22 mouse cellular contexts compared by ENCODE assay signal in genomic region chr5:7972266-7972665, GRCm38 (mm10). TPM values are rescaled to one million over a fixed set of nuclear protein-coding genes. Genes with fewer than 3 reads are reported as not detected.
"Had no signal": no experiment of that assay in that cellular context is flagged by ENCODE, and none has a peak within 500 bp of the region (broad histone marks: within the 10 kb centered on the region; RNA-seq: fewer than 3 reads in every experiment).

No protein-coding gene starts in this region.

- ATAC-seq: lung, postnatal 0 days; midbrain, embryonic 15.5 days had no signal

- H3K9me3 ChIP-seq: limb, embryonic 10.5 days; limb, embryonic 13.5 days; liver, embryonic 13.5 days; midbrain, embryonic 12.5 days; midbrain, embryonic 15.5 days; neural tube, embryonic 12.5 days; neural tube, embryonic 15.5 days had no signal

- DNase-seq: kidney, adult 8-10 months; layer of hippocampus, adult 9-11 months; liver; liver, embryonic 13.5 days; lung, embryonic 14.5 days; right cerebral cortex, adult 18-20 months; right cerebral cortex, postnatal 14 days; right cerebral cortex, postnatal 4 days; thymus, adult 2 months; thymus, postnatal 14 days; thymus, postnatal 4 days had no signal

- H3K27ac ChIP-seq: kidney, postnatal 0 days; layer of hippocampus, adult 2 months; limb, embryonic 10.5 days; limb, embryonic 13.5 days; liver, embryonic 13.5 days; macrophage; midbrain, embryonic 12.5 days; midbrain, embryonic 15.5 days; neural tube, embryonic 12.5 days; neural tube, embryonic 15.5 days; stomach, postnatal 0 days had no signal

- H3K27me3 ChIP-seq: limb, embryonic 13.5 days; liver, embryonic 13.5 days; midbrain, embryonic 12.5 days; midbrain, embryonic 15.5 days; neural tube, embryonic 12.5 days; neural tube, embryonic 15.5 days had no signal

- H3K4me2 ChIP-seq: limb, embryonic 13.5 days; liver, embryonic 13.5 days; lung, embryonic 14.5 days; midbrain, embryonic 12.5 days; midbrain, embryonic 15.5 days; neural tube, embryonic 12.5 days; neural tube, embryonic 15.5 days had no signal

- H3K4me3 ChIP-seq: layer of hippocampus, adult 2 months; limb, embryonic 10.5 days; limb, embryonic 13.5 days; liver, embryonic 13.5 days; midbrain, embryonic 12.5 days; midbrain, embryonic 15.5 days; neural tube, embryonic 12.5 days; neural tube, embryonic 15.5 days had no signal

- H3K9ac ChIP-seq: limb, embryonic 13.5 days; liver, embryonic 13.5 days; lung, embryonic 14.5 days; midbrain, embryonic 12.5 days; midbrain, embryonic 15.5 days; neural tube, embryonic 12.5 days; neural tube, embryonic 15.5 days had no signal

- H3K4me1 ChIP-seq: limb, embryonic 10.5 days; liver, embryonic 13.5 days; midbrain, embryonic 12.5 days; midbrain, embryonic 15.5 days; neural tube, embryonic 12.5 days; neural tube, embryonic 15.5 days had no signal

- H3K36me3 ChIP-seq: limb, embryonic 10.5 days; limb, embryonic 13.5 days; liver, embryonic 13.5 days; midbrain, embryonic 12.5 days; midbrain, embryonic 15.5 days; neural tube, embryonic 12.5 days; neural tube, embryonic 15.5 days had no signal

RNA-seq across cellular contexts. Expression of gene Steap4, which starts 12.0 kb away (rescaled TPM):
- polyA plus RNA-seq: macrophage; midbrain, embryonic 15.5 days had no signal
